Mouse (Mus musculus): ENCODE results near the gene Trir.

DNA sequence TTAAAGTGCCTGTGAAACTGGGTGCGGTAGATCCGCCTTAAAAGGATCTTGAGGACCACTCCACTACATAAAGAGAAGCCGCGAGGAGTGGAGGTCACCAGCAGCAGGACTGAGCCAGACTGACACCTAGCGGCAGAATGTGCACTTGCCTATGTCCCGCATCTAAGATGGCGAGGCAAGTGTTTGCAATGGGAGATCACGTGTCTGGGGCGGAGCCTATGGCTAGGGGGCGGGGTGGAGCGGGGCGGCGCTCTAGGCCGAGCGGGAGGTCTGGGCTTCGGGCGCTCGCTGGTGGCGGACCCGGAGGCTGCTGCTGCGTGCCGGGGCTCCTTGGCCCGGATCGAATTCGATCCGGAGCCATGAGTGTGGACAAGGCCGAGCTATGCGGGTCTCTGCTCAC, 36.3 kb upstream of the Trir start, which contains the start of gene Hook2:
- TF ChIP-seq FLI1 (IDR thresholded peaks at IDR 0.05; ENCODE audit: low read length), result no peak
- TF ChIP-seq GATA1 (IDR thresholded peaks at IDR 0.05; ENCODE audit: borderline replicate concordance, low read length), result no peak

Measured in megakaryocyte, embryonic 14.5 days (primary cell).